Mouse (Mus musculus): ENCODE results near the gene Htra3.

Gene Htra3

DNA sequence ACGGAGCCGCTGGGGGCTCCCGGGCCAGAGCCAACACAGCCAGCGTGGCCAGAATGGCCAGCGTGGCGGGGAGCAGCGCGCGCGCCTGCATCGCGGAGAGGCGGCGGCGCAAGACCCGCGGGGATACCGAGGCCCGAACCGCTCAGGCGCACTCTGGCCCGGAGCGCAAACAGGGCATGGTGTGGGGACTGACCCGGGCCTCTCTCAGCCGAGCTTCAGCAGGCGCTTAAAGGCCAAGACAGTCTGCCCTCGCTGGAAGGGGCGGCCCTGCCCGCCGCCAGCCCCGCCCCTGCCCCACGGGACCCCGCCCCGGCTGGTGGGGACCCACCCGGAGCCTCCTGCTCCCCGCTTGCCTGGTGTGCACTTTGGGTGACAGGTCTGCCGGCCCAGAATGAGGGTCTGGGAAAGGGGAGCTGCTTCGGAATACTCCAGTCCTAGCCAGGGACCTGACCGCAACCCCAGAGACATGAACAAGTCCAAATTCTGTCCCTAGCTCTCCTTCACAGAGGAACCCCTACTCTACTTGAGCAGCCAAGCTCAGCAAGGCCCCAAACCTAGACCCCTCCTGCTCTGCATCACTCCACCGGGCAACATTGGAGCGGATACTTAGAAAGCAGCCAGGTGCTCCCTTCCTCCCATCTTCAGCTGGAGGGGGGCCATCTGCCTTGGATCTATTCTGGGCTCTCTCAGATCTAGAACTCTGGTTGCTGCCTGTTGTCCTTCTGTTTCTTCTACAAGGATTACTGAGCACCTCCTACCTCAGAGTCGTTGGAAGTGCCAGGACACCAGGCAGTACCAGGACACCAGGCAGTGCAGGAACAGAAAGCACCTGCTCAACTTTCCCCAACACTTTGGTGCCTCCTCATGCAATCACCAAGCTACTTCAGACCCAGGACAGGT, at the start of gene Htra3:
Gene Htra3, minus strand, starts transcription at position 527 of the 900 bp plus-strand sequence.
- DNase-seq (ENCODE audit: low read depth, low spot score): no peak

DNA sequence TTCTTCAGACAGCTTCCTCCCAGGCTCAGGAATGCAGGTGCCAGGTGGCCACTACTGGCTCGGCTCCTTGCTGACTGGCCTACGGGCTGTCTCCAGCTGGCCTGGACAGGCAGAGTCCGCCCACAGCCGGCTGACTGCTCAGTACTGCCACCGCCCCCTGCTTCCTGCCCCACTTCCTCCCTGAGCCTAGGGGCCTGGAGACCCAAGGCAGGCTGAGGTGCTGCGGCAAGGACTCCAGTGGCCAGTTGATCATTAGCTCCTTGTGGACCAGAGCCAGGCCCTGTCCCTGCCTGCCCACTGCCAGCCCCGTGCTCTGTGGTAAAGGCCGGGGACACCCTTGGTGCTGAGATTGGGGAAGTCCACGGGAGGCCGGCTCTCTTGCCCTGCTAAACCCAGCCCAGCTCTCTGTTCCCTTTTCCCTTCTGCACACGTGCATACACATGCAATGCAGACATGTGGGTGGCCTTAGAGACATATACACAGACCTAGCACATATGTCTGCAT, 49.4 kb upstream of the Htra3 start:
- peak; percentile 17 for DNase-seq (ENCODE audit: low read depth, low spot score)

DNA sequence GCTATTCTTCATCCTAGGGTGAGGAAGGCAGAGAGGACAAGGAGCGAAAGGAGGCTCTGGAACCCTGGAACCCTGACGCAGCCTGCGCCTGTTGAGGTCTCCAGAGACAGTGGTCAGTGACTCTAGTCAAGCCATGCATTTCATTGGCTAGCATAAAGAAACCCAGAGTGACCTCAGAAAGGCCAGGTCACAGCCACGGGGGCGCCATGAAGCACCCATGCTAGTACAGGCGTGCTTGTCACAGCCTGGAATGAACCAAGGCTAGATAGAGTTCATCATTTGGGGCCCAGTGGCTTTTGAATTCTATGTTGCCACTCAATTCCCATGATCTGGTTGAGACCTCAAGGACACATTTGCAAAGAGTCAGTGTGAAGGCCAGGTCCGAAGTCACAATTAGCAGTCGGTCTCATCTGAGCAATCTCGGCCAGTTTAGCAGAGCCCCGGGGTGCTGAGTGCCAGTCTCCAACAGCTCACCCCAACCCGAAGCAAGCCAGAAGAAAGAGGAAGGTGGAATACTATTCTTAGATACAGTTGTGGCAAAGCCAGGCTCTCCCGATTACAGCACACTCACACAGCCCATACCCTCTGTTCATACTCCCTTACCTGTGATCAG, 48.9 kb upstream of the Htra3 start:
- no peak for DNase-seq (ENCODE audit: low read depth, low spot score)

DNA sequence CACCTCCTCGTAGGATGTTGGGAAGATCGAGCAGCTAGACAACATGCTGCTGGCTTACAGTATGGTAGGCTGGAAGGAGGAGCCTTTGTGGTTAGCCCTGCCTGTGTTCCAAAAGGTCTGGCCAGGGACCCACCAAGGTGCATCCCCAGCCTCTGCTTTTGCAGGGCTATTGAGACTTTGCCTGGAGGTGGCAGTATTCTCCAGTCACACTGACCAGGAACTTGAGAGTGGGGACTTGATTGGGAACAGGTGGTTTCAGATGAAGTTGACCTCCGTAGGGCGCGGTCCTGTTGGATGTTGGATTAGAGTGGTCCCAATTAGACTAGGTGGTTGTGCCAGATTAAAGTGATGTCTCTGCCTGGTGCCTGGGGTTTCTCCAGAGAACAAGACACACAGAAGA, 47.9 kb upstream of the Htra3 start:
- no peak for DNase-seq (ENCODE audit: low read depth, low spot score)

DNA sequence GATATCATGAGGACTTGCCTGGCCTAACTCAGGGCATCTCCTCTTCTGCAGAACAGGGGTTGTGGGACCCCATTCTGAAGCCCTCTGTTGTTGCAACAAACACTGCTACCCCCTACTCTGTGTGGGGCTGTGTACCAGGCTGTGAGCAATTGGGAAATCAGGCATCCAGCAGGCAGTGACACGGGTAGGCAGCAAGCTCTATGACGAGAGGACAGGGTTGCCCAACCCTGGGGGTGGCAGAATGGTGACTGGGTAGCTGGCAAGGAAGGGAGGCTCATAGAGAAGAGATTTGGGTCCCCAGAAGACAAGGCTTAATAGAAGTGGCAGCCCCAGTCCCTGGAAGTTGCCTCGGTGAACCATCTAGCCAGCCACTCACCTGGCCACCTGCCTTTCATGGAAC, 46.3 kb upstream of the Htra3 start:
- DNase-seq (ENCODE audit: low read depth, low spot score): no peak

DNA sequence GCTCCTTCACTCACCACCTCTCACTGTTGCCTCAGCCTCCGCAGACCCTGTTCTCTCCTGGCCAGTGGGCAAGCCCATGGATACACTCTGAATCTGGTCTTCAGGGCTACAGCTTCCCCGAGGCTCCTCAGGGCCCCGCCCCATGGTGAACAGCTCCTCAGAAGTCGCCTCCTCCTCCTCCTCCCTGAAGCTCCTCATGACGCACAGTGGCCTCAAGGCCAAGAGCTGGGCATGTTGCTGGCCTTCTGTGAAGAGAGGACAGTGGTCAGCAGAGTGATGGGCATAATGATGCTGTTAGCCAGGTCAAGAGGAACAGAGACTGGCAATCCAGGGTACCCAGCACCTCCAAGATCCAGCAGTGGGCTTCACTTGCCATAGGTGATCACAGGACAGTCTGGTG, 44.3 kb upstream of the Htra3 start:
- DNase-seq (ENCODE audit: low read depth, low spot score): no peak

DNA sequence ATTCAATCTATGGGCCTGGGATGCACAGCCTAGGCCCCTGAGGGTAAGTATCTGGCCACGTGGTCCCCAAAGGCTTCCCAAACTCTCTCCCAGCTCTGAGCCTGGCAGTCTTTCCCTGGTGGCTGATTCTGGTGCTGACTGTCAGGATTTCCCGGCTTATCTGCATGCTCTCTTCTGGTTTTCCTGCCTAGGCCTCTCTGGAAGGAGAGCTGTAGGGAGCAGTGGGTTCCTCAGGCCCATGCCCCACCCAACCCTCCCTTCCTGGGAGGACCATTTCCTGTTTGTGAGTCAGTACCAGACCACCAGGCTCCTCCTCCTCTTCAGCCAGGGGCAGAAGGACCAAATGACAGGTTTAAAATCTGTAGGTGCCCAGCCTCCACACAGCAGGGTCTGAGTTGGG, 43.1 kb upstream of the Htra3 start:
- DNase-seq (ENCODE audit: low read depth, low spot score): no peak

DNA sequence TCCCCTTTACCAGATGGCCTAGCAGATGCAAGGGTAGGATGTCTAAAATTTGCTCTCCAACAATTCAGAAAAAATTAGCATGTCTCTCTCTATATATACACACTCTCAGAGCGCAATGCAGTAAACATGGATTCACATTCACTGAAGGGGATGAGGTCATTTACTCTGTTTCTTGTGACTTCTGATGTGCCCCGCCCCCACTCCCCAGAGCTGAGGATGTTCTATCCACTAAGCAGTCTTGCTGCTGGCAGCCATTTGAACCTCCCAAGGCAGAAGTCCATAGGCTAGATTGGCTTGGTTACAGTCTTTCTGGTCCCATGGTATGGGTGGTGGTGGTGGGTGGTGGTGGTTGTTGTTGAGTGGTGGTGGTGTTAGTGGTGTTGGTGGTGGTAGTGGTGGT, 42.4 kb upstream of the Htra3 start:
- DNase-seq (ENCODE audit: low read depth, low spot score): no peak

DNA sequence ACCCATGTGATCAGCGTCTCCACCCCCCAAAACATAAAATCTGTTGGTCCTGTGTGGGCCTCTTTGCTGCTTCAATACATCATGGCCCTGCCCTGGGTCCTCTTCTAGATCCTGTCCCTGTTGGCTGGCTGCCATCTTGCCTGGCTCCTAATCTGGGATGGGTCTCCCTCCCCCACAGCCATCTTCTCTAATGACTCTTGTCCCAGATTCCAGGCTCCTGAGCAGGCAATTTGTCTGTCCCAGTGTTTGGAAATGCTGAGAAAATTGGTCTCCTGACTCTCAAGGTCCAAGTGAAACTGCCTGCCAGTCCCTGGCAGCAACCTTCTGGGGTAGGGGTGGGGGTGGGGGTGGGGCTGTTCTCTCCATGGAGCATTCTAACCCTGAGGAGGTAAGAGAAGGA, 40.3 kb upstream of the Htra3 start:
- DNase-seq (ENCODE audit: low read depth, low spot score): no peak

DNA sequence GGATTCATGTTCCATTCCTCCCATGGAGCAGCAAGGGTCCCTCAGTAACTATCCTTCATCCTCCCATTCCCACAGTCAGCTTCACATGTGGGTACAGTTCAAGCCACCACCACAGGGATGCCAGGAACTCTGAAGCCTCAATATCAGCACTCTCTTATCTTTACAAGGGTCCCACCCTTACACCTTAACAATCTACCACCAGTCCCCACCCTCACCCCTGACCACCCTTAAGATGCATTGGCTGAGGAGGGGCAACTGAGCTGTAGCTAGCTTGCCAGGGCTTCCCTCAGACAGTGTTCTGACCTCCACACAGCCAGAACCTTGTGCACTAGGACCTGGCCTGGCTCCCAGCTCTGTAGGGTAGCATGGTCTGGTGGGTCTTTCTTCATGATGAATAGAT, 39.8 kb upstream of the Htra3 start:
- DNase-seq (ENCODE audit: low read depth, low spot score): no peak

DNA sequence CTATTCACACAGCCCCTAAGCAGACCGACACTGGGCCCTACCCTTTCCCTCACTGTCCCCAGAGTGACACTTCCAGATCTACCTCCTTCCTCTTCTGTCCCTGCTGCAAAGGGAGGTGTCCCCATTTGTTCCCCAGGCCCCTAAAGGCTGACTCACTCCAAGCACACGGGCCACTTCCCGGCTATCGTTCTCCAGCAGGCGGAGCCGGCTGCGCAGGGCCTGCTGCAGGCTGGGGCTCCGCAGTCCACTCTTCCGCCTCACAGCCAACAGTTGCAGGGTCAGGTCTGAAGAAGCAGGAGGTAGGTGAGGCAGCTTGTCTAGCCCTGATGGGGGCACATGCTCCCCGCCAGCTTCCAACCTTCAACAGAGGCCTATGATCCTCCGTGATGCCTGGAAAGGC, 39.2 kb upstream of the Htra3 start:
- DNase-seq (ENCODE audit: low read depth, low spot score): no peak

DNA sequence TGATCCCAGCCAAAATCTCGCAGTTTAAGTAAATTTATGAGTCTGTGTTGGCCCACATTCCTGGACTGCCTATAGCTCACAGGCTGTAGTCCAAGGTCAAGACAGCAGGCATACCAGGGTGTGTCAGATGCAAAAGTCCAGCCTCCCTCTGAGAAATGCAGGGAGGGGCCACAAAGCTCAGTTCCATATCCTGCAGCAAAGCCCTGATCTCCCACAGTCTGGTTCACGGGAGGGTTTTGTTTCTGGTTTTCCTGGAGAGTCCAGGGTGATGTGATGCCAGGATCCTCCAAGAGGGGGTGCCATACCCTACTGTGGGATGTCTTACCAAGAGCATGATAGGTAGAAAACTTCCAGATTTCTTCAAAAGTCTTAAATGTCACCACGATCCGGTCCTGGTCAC, 38.4 kb upstream of the Htra3 start:
- no peak for DNase-seq (ENCODE audit: low read depth, low spot score)

DNA sequence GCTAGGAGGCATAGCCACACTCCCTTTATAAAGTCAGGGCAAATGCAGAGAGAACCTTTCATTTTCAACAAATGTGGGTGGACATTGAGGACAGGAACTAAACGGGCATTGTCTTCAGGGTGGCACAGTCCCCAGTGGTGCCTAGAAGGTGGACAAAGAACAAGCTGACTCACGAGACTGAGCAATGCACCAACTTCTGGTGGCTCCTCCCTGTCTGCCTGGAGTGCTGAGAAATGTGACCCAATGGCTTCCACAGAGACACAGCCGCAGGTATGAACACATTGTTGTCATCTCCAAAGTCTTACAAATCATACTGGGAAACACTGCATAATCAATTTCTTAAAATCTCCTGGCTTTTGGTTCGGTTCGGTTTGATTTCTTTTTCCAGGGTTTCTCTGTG, 37.9 kb upstream of the Htra3 start:
- no peak for DNase-seq (ENCODE audit: low read depth, low spot score)

DNA sequence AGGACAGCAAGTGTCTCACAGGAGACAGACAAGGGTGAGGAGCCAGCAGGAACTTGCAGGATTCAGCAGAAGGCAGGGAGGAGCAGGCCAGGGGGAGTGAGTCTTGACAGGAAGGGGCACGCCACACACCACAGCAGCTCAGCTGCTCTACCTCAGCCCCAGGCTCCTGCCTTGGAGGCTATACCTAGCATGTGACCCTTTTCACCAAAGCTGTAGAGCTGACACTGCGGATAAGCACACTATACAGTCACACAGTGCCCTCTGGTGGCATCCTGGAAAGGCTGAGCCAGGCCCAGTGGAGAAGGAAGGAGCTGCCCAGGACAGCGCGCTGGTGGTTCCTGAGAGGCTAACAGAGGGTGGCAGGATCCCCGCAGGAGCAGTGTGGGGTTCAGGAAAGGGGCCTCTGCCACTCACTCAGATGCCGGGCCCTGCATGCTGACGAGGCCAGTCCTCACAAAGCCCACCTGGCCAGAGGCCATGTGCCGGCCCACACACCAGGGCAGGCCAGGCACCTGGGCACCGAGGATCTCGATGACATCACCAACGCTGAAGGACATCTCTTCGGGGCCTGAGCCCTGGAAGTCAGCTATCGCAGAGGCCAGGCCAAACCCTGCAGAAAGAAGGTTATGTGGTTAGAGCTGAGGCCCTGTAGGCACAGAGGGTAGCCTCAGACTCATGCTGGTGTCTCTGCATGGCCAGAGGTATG, 34.2 kb upstream of the Htra3 start:
- DNase-seq (ENCODE audit: low read depth, low spot score): peak; percentile 73

DNA sequence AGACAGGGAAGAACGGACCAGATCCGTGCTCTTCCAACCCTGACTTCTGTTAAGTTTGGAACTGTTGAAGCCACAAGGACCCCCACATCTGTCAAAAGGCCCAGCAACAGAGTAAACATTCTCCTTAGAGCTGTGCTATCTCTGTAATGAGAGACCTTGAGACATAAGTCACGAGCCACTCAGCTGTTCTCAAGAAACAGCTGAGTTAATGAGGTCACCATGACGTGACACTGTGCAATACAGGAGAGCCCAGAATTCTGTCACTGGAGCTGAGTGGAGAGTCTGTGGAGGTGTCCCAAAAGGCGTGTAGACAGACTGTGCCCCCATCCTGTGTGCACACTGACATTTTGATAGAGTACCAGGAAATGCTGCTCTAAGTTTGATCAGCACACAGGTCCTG, 32.9 kb upstream of the Htra3 start:
- DNase-seq (ENCODE audit: low read depth, low spot score): no peak

DNA sequence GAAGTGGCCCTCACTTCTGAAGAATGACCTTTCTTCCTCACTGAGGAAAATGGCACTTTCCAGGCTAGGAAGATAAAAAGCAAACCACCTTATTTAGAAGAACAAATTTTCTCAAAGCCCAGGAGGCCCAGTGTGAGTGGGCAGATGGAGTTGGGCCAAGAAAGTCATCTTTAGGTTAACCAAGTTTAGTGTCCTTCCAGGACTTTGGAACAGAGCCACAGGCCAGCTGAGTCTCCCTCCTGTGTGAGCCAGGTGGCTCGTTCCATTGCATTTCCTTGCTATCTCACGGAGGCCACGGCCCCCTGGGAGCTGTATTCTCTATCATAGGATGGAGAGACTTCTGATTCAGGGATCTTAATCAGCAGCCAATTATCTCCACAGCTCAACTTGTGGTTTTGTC, 31.3 kb upstream of the Htra3 start:
- DNase-seq (ENCODE audit: low read depth, low spot score): no peak

DNA sequence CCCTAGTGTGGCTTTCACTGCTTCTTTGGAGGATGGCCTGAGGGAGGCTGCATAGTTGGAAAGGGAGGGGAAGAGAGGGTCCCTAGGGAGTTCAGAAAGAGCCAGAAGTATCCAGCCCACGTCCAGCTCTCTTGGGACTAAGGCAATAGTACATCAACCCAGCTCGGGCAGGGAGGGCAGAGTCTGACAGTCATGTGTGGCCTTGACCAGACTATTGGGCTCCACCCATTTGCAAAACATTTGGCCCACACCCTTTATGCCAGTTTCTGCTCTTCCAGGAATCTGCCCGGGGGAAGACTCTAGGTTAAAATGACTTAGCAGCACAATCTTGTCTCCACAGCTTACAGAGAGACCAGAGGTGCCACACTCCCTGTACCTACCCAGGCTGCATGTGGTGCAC, 30.9 kb upstream of the Htra3 start:
- DNase-seq (ENCODE audit: low read depth, low spot score): no peak

DNA sequence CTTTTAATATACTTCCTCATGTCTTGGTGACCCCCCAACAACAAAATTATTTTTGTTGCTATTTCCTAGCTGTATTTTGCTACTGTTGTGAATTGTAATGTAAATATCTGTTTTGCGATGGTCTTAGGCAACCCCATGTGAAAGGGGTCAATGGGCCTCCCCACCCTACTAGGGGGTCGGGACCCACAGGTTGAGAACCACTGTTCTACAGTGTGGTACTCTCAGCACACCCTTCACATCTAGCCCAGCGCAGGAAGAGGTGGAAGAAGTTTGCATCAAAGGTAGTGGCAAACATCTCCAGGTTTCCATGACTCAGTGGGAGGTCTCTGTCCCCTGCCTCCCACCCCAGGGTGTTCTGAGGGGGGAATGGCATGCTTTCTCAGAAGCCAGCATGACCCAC, 25.8 kb upstream of the Htra3 start:
- no peak for DNase-seq (ENCODE audit: low read depth, low spot score)

DNA sequence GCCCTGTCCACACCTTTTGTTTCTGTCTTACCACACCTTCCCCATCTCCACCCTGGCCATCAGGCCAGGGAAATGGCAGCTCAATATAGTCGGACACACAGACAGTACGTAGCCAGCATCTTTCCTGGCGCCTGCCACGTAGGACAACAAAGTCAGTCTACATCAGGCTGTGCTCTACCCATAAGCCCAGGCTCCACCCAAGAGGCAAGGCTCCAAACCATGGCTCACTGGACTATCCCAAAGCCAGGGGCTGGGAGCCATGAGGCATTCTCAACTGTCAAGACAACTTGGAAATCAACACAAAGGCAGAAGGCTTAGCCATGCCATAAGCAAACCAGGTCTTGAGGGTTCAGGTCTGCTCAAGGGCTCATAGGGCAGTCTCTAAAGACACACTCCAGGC, 24.2 kb upstream of the Htra3 start:
- DNase-seq (ENCODE audit: low read depth, low spot score): no peak

DNA sequence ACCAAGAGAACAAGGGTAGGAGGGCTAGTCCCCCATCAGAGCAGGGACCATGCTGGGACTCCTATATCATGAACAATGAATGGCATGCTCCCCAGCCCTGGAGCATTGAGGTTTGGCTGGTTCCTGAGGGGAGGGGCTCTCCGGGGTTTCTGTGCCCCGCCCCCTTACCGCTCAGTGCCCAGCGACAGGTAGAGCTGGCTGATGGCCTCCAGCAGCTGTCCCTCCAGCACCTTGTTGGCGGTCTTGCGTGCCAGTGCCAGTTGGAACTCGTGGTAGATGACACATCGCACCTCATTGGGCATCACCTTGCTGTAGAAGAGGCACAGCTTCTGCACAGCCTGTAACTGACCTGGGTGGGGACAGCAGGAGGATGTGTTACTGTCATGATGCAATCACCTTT, 23.6 kb upstream of the Htra3 start:
- no peak for DNase-seq (ENCODE audit: low read depth, low spot score)

DNA sequence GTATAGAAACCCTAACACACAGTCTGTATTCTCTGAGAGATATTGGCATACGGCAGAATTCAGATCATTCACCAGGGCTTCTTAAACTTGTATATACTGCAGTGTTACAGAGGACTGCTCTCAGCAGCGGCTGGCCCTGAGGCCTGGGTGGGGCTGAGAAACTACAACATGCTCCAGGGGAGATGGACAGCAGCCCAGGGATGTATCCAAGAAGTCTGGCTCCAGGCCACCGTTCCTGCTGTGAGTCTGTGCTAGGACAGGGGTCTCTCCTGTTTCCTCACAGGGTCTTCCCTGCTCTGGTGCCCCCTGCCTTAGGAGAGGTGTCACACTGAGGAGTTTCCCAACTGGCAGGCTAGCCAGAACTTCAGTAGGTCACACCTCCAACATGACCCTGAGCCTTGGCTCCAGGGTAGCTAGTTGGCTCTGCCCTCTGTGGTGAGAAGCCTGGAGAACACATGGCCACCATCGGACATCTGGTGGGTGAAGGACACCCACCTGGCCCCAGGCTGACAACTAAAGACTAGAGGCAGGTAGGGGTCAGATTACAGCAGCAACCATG, 23.1 kb upstream of the Htra3 start:
- no peak for DNase-seq (ENCODE audit: low read depth, low spot score)

DNA sequence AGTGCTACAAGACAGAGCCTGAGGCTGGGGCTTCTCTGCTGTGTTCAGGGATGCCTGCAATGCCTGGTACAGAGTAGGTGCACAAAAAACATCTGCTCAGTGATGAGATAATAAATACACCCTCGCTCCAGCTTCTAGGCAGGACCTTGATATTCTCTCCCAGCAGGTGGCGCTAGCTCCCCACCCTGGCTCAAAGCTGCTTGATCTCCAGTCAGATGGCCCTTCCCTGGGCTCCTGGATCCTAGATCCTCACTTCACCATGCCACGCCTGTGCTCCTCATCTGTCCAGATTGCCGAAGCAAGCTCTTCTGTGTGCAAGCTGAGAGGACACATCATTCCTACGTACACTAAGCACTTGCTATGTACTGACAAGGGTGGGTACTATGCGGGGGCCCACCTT, 21.5 kb upstream of the Htra3 start:
- DNase-seq (ENCODE audit: low read depth, low spot score): peak; percentile 49

All from embryo, embryonic 11.5 days (tissue).